Mouse (Mus musculus) cerebellum, adult 11 months (tissue): Measurements from ENCODE around the gene Gm16223.

Experiments
- DNase-seq: peaks from one replicate; pipeline ENCODE4 v3.0.0; 2022

Gene Gm16223

DNA sequence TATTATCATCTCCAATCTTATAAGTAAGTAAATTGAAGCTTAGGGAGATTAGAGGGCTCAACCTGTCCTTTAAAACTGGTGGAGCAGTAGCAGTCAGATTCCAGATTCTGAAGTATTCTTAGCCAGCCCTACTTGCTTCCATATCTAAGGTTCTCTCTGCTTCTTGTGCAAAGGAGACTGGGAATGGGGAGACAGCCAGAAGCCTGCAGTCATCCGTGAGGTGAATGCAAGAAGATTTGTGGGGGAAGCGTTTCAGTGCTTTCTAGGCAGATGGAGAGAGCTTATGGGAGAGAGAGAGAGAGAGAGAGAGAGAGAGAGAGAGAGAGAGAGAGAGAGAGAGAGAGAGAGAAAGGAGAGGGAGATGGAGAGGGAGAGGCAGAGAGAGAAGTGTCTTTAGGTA is 160.9 kb downstream of the Gm16223 start:
- no peak for DNase-seq

DNA sequence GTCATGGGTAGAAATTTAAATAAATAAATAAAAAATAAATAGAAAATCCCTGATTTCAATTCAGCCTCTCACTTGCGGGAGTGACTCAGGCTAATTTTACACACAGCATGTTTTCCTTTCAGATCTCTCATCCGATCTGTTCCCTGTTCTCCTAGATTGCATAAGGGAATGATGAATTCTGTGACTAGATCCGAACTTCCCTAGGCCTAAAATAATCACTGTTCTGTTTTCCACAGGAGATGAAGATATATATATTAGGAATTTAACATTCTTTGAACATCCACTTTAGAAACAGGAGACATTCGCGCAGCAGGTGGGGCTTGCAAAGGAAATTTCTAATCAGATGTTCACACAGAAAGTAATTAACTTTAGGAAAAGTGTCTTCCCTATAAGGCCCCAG is 171.5 kb downstream of the Gm16223 start:
- no peak for DNase-seq

DNA sequence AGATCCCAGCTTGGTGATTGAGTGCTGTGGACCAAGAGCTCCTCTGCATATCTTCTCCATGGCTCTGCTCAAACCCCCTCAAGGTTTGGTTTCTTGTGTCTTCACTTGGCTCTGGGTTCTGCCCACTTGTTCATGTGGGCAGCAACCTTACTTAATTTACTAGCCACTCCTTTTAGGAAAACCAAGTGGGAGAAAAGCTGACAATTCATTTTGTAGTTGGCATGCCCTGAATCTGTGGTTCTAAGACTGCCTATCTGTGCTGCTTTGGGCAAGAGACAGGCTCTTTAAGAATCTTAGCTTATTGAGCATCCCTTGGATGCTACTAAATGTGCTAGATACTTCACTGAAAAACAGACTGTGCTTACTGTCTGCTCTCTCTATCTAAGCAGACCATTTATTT is 172.0 kb downstream of the Gm16223 start:
- no peak for DNase-seq

DNA sequence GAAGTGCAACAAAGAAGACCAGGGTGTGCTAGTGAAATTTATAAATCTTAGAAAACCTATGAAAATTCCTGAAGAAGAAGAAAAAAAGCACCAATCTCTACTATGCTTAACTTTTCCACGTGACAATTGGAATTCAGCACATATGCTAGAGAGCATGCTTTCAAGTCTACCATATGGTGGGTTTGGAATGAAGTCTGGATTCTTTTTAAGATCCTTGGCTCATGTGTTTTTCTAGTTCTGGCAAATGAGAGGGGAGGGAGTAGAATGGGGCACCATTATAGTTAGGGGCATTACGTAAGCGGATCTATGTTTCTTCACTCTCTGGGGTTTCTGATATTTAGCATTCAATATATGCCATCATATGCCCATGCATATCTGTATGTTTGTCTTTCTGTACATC is 182.6 kb downstream of the Gm16223 start:
- no peak for DNase-seq
